In genomic region chr5:134507307-134507706, GRCm38 (mm10) we compare ENCODE assay signal across 9 mouse cellular contexts. TPM values are rescaled to one million over a fixed set of nuclear protein-coding genes. Genes with fewer than 3 reads are reported as not detected.
DNase-seq lines count a peak whose midpoint lies in the region; ATAC-seq and TF ChIP-seq lines count a peak whose summit lies in the region.
"Had no signal": no experiment of that assay in that cellular context is flagged by ENCODE, and none has a peak within 500 bp of the region (broad histone marks: within the 10 kb centered on the region; RNA-seq: fewer than 3 reads in every experiment).

No protein-coding gene starts in this region.

- TF ChIP-seq EP300 in stomach, postnatal 0 days (optimal IDR thresholded peaks at IDR 0.05): no peak

- WGBS in cerebellum, adult 2 months: 16% methylated on average over 10 of the region's 10 CpGs
- 25% methylated on average over 10 of the region's 10 CpGs for WGBS in intestine, embryonic 15.5 days
- WGBS in limb, embryonic 14.5 days: 23% methylated on average over 10 of the region's 10 CpGs
- WGBS in neural tube, embryonic 13.5 days: 26% methylated on average over 10 of the region's 10 CpGs
- WGBS in stomach, postnatal 0 days: 20% methylated on average over 10 of the region's 10 CpGs

- peak; percentile 43; the same call in 1 of the 2 replicates for ATAC-seq in intestine, embryonic 15.5 days
- peak; percentile 51; the same call in 1 of the 2 replicates for ATAC-seq in limb, embryonic 14.5 days (ENCODE audit: low FRiP score, low read depth)
- ATAC-seq in neural tube, embryonic 13.5 days (ENCODE audit: low read depth): no peak
- peak; percentile 70 for ATAC-seq in stomach, postnatal 0 days (ENCODE audit: low FRiP score, low TSS enrichment)

- no peaks in the 10 kb centered on the region for H3K36me3 ChIP-seq in testis, adult 2 months (ENCODE audit: control insufficient read depth, insufficient read depth, low read length)
- H3K36me3 ChIP-seq in intestine, embryonic 15.5 days: peaks cover 35% of the 10 kb centered on the region
- peaks cover 55% of the 10 kb centered on the region for H3K36me3 ChIP-seq in limb, embryonic 14.5 days (ENCODE audit: control insufficient read depth, insufficient read depth, low read length)
- peaks cover 85% of the 10 kb centered on the region for H3K36me3 ChIP-seq in neural tube, embryonic 13.5 days
- peaks cover 15% of the 10 kb centered on the region for H3K36me3 ChIP-seq in stomach, postnatal 0 days (ENCODE audit: control insufficient read depth, insufficient read depth, low read length)

- no peak for DNase-seq in testis, postnatal 14 days (ENCODE audit: low spot score)
- DNase-seq in cerebellum, adult 2 months: peak; percentile 76 to 85
- peak; percentile 74 for DNase-seq in forelimb bud, embryonic 11.5 days (ENCODE audit: low read depth, low spot score)
- DNase-seq in limb, embryonic 14.5 days (ENCODE audit: low spot score): peak; percentile 60
- peak; percentile 82 for DNase-seq in stomach, postnatal 0 days (ENCODE audit: low spot score)

- H3K4me3 ChIP-seq in testis, adult 2 months (ENCODE audit: control insufficient read depth, low read depth, low read length): no peak overlapping the region
- no peak overlapping the region for H3K4me3 ChIP-seq in cerebellum, adult 2 months (replicated peaks; ENCODE audit: insufficient read depth, low read depth, low read length)
- H3K4me3 ChIP-seq in intestine, embryonic 15.5 days (replicated peaks): no peak overlapping the region
- no peak overlapping the region for H3K4me3 ChIP-seq in limb, embryonic 14.5 days (replicated peaks; ENCODE audit: low read length)
- H3K4me3 ChIP-seq in neural tube, embryonic 13.5 days: no peak overlapping the region
- H3K4me3 ChIP-seq in stomach, postnatal 0 days (ENCODE audit: low read depth, low read length): no peak overlapping the region
- H3K4me3 ChIP-seq: embryonic facial prominence, embryonic 12.5 days had no signal

- TF ChIP-seq POLR2A in testis, adult 2 months (IDR thresholded peaks at IDR 0.05; ENCODE audit: control insufficient read depth, low read depth, low read length): no peak
- TF ChIP-seq POLR2A in cerebellum, adult 2 months (IDR thresholded peaks at IDR 0.05; ENCODE audit: borderline replicate concordance, insufficient read depth, low read length): no peak
- no peak for TF ChIP-seq POLR2A in limb, embryonic 14.5 days (IDR thresholded peaks at IDR 0.05; ENCODE audit: borderline replicate concordance, extremely low read depth, insufficient read depth, insufficient read length)

- no peaks in the 10 kb centered on the region for H3K27me3 ChIP-seq in testis, adult 2 months (ENCODE audit: control insufficient read depth, insufficient read depth, low read length)
- H3K27me3 ChIP-seq in cerebellum, adult 2 months (ENCODE audit: control insufficient read depth, insufficient read depth, low read length): no peaks in the 10 kb centered on the region
- H3K27me3 ChIP-seq in intestine, embryonic 15.5 days (replicated peaks): no peaks in the 10 kb centered on the region
- no peaks in the 10 kb centered on the region for H3K27me3 ChIP-seq in limb, embryonic 14.5 days (ENCODE audit: control insufficient read depth, insufficient read depth, low read length)
- no peaks in the 10 kb centered on the region for H3K27me3 ChIP-seq in neural tube, embryonic 13.5 days
- H3K27me3 ChIP-seq in stomach, postnatal 0 days (ENCODE audit: control insufficient read depth, insufficient read depth, low read length): no peaks in the 10 kb centered on the region
- H3K27me3 ChIP-seq: embryonic facial prominence, embryonic 12.5 days had no signal

- no peak overlapping the region for H3K27ac ChIP-seq in testis, adult 2 months (ENCODE audit: control insufficient read depth, insufficient read depth, low read depth, low read length)
- H3K27ac ChIP-seq in cerebellum, adult 2 months (ENCODE audit: insufficient read depth, low read length): no peak overlapping the region
- no peak overlapping the region for H3K27ac ChIP-seq in intestine, embryonic 15.5 days
- H3K27ac ChIP-seq in limb, embryonic 14.5 days (replicated peaks; ENCODE audit: low read depth, low read length): no peak overlapping the region
- H3K27ac ChIP-seq in neural tube, embryonic 13.5 days (replicated peaks): peak overlapping the region; percentile 38; the same call in 1 of the 2 replicates
- no peak overlapping the region for H3K27ac ChIP-seq in stomach, postnatal 0 days (replicated peaks)
- H3K27ac ChIP-seq: embryonic facial prominence, embryonic 12.5 days had no signal

- H3K4me1 ChIP-seq in testis, adult 2 months (ENCODE audit: control insufficient read depth, insufficient read depth, low read length): peaks cover 7% of the 10 kb centered on the region; the same call in 1 of the 2 replicates
- peaks cover 2% of the 10 kb centered on the region; the same call in 1 of the 2 replicates for H3K4me1 ChIP-seq in cerebellum, adult 2 months (ENCODE audit: control insufficient read depth, insufficient read depth, low read length)
- 0 out of 2 replicates have a peak, but pooled peaks cover 2% of the 10 kb centered on the region for H3K4me1 ChIP-seq in intestine, embryonic 15.5 days (replicated peaks)
- no peaks in the 10 kb centered on the region for H3K4me1 ChIP-seq in limb, embryonic 14.5 days (ENCODE audit: control insufficient read depth, insufficient read depth, low read length)
- H3K4me1 ChIP-seq in neural tube, embryonic 13.5 days (replicated peaks): peaks cover 46% of the 10 kb centered on the region
- no peaks in the 10 kb centered on the region for H3K4me1 ChIP-seq in stomach, postnatal 0 days (replicated peaks; ENCODE audit: control insufficient read depth, insufficient read depth)
- H3K4me1 ChIP-seq: embryonic facial prominence, embryonic 12.5 days had no signal

- no peaks in the 10 kb centered on the region for H3K9me3 ChIP-seq in intestine, embryonic 15.5 days
- no peaks in the 10 kb centered on the region for H3K9me3 ChIP-seq in limb, embryonic 14.5 days (ENCODE audit: control insufficient read depth, low read length)
- H3K9me3 ChIP-seq in neural tube, embryonic 13.5 days: no peaks in the 10 kb centered on the region
- no peaks in the 10 kb centered on the region for H3K9me3 ChIP-seq in stomach, postnatal 0 days (ENCODE audit: control insufficient read depth, low read length)
- H3K9me3 ChIP-seq: embryonic facial prominence, embryonic 12.5 days had no signal

- peak; percentile 64; the same call in 1 of the 2 replicates for TF ChIP-seq CTCF in testis, adult 2 months (IDR thresholded peaks at IDR 0.05; ENCODE audit: control insufficient read depth, insufficient read depth, insufficient replicate concordance, low read depth, low read length)
- peak; percentile 96 for TF ChIP-seq CTCF in cerebellum, adult 2 months (IDR thresholded peaks at IDR 0.05; ENCODE audit: borderline replicate concordance, insufficient read depth, low read depth, low read length)
- TF ChIP-seq CTCF in stomach, postnatal 0 days (IDR thresholded peaks at IDR 0.05; ENCODE audit: low read depth): peak; percentile 86

- no peak overlapping the region for H3K9ac ChIP-seq in intestine, embryonic 15.5 days
- no peak overlapping the region for H3K9ac ChIP-seq in limb, embryonic 14.5 days (ENCODE audit: low read depth, low read length, severe bottlenecking)
- H3K9ac ChIP-seq in neural tube, embryonic 13.5 days: no peak overlapping the region
- no peak overlapping the region for H3K9ac ChIP-seq in stomach, postnatal 0 days (ENCODE audit: low read length)
- H3K9ac ChIP-seq: embryonic facial prominence, embryonic 12.5 days had no signal

- H3K4me2 ChIP-seq in intestine, embryonic 15.5 days (replicated peaks): no peak overlapping the region
- no peak overlapping the region for H3K4me2 ChIP-seq in limb, embryonic 14.5 days (replicated peaks; ENCODE audit: low read depth, low read length, severe bottlenecking)
- H3K4me2 ChIP-seq in neural tube, embryonic 13.5 days: no peak overlapping the region
- H3K4me2 ChIP-seq in stomach, postnatal 0 days (replicated peaks; ENCODE audit: low read depth): no peak overlapping the region
- H3K4me2 ChIP-seq: embryonic facial prominence, embryonic 12.5 days had no signal

RNA-seq across cellular contexts. Expression of gene Clip2, which starts 44.9 kb away (rescaled TPM):
- 4.2 and 5.7 TPM in 2 replicates for polyA plus RNA-seq in testis, adult 2 months (2012; rRNA removed)
- 54.2 and 59.1 TPM in 2 replicates for polyA plus RNA-seq in cerebellum, adult 2 months (2012; rRNA removed)
- 3.6 and 3.9 TPM in 2 replicates for polyA plus RNA-seq in intestine, embryonic 15.5 days (2015; fragmentation: Nextera tagmentation; extraction: Ambion mirVana)
- polyA plus RNA-seq in limb, embryonic 14.5 days (2012; rRNA removed): 25.5 and 30.0 TPM in 2 replicates
- polyA plus RNA-seq in limb, embryonic 14.5 days (2014; fragmentation: Nextera tagmentation; extraction: Ambion mirVana): 4.7 and 4.9 TPM in 2 replicates
- 11.9 and 12.6 TPM in 2 replicates for polyA plus RNA-seq in neural tube, embryonic 13.5 days (2015; fragmentation: Nextera tagmentation; extraction: Ambion mirVana)
- 1.0 and 1.1 TPM in 2 replicates for polyA plus RNA-seq in stomach, postnatal 0 days (2015; fragmentation: Nextera tagmentation; extraction: Ambion mirVana)

RNA-seq across cellular contexts. Expression of gene Gtf2ird1, which starts 50.8 kb away (rescaled TPM):
- polyA plus RNA-seq in testis, adult 2 months (2012; rRNA removed): 29.1 and 40.3 TPM in 2 replicates
- polyA plus RNA-seq in cerebellum, adult 2 months (2012; rRNA removed): 47.0 and 47.6 TPM in 2 replicates
- 81.6 and 84.4 TPM in 2 replicates for polyA plus RNA-seq in intestine, embryonic 15.5 days (2015; fragmentation: Nextera tagmentation; extraction: Ambion mirVana)
- polyA plus RNA-seq in limb, embryonic 14.5 days (2012; rRNA removed): 99.0 and 113 TPM in 2 replicates
- polyA plus RNA-seq in limb, embryonic 14.5 days (2014; fragmentation: Nextera tagmentation; extraction: Ambion mirVana): 100 and 103 TPM in 2 replicates
- polyA plus RNA-seq in neural tube, embryonic 13.5 days (2015; fragmentation: Nextera tagmentation; extraction: Ambion mirVana): 63.1 and 85.8 TPM in 2 replicates
- polyA plus RNA-seq in stomach, postnatal 0 days (2015; fragmentation: Nextera tagmentation; extraction: Ambion mirVana): 42.4 and 47.0 TPM in 2 replicates

RNA-seq across cellular contexts. Expression of gene Syna, which starts 52.7 kb away (rescaled TPM):
- 0.27 and 0.43 TPM in 2 replicates for polyA plus RNA-seq in testis, adult 2 months (2012; rRNA removed)
- polyA plus RNA-seq in cerebellum, adult 2 months (2012; rRNA removed): 0.05 TPM in 1 of 2 replicates, not detected in the other
- 0.06 and 0.10 TPM in 2 replicates for polyA plus RNA-seq in intestine, embryonic 15.5 days (2015; fragmentation: Nextera tagmentation; extraction: Ambion mirVana)
- 0.38 and 0.54 TPM in 2 replicates for polyA plus RNA-seq in limb, embryonic 14.5 days (2012; rRNA removed)
- polyA plus RNA-seq in limb, embryonic 14.5 days (2014; fragmentation: Nextera tagmentation; extraction: Ambion mirVana): 0.21 TPM in 1 of 2 replicates, not detected in the other
- 0.31 and 0.85 TPM in 2 replicates for polyA plus RNA-seq in neural tube, embryonic 13.5 days (2015; fragmentation: Nextera tagmentation; extraction: Ambion mirVana)
- polyA plus RNA-seq in stomach, postnatal 0 days (2015; fragmentation: Nextera tagmentation; extraction: Ambion mirVana): 0.07 TPM in 2 replicates
